Mouse (Mus musculus) A20 (cell line): ENCODE results near the gene Tmem63a.

Experiments
- DNase-seq: peaks from one replicate; pipeline ENCODE4 v3.0.0-alpha.2; 2011; ENCODE audit warnings: low read depth, low spot score

Tmem63a gene

DNA sequence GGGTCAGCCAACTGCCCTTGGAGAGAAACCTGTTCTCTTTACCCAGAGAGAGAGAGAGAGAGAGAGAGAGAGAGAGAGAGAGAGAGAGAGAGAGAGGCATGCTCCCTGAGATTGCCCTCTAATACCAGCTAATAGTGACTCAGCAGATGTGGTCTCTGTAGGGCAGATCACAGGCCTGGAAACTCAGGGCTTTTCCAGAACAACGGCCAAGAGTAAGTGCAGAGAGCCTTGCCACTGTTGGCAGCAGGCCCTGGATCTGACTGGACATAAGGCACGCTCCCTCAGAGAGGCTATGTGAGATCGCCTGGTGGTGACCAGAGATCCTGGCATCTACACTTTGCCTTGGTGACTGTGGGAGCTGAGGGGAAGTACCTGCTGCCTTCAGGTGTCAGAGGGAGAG, 67.6 kb downstream of the Tmem63a start:
- DNase-seq: no peak

DNA sequence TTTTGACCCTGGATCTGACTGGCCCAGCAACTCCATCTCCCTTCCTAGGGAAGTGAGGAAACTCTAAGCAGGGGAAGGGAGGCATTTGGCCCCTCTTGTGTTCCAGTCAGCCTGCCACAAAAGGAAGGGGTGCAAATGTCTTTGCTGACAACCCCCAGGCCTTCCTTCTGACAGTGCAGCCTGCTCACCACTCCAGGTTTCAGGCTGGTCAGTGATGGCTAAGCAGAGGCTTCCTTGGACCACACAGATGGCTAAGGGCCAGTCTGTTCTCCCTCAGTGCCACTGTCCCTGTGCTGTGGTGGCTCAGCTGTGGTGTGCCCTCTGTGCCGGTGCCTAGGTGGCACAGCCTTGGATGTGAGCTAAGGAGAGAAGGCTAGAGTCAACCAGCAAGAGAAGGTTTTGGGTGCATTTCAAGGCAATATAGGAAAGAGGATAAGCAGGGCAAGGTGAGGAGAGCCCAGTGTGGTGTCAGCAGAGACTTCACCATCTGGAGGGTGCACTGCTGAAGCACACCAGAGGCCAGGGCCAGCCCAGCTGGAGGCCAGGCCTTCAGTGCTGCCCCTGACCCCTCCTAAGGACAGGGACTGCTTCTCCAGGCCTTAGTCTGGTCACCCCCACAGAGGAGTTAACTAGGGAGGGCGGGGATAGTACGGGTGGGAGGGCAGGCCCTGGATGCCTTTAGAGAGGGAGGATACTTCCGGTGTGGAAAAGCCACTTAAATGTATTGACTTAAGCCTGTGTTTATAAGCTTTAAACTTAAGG, 68.2 kb downstream of the Tmem63a start:
- no peak for DNase-seq

DNA sequence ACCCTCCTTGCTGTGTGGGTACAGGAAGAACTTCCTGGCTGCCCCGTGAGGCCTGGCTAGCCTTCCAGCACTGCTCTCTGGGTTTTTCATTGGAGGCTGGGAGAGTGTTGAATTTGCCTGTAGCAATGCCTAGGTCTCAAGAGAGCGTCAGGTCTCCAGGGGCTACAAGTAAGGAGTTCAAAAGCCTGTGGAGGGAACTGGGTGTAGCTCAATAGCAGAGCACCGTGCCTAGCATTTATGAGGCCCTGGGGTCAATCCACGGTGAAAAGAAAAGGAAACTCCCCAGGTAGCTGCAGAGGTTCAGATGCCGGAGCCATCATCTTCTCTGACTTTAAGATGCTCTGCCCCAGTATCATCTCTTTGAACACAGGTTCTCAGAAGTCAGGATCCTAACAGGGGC, 69.5 kb downstream of the Tmem63a start:
- no peak for DNase-seq

DNA sequence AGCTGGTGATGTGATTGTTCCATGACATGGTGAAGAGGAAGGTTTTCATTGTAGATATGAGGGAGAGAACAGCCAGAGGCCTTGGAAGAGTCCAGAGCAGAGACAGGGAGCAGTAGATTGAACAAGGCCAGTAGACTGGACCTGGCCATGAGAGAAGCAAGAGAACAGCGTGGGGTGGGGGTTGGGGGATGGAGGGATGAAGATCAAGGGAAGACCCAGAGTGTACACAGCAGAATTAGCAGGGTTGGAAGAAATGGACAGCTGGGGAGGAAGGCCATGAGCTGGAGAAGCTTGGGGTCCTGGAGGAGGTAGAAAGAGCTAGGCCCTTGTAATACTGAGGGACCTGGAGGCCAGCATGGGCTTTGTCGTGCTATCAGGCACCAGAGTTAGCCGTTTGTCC, 70.3 kb downstream of the Tmem63a start:
- no peak for DNase-seq

DNA sequence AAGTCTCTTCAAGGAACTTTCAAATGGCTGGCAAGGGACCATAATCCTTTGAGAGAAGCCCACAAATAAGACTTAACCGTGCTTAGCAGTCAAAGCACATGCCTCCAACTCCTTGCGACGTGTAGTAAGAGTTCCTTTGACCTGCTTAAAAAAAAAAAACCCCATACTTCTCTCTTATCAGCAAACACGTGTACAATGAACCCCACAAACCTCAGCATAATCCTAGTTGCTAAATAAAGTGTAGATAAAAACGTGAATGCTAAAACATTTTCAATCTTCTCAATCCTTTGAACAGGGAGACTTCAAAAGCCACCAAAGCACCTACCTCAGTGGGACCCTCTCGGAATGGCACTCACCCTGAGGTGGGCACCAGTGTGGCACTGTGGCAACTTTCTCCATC, 71.3 kb downstream of the Tmem63a start:
- no peak for DNase-seq

DNA sequence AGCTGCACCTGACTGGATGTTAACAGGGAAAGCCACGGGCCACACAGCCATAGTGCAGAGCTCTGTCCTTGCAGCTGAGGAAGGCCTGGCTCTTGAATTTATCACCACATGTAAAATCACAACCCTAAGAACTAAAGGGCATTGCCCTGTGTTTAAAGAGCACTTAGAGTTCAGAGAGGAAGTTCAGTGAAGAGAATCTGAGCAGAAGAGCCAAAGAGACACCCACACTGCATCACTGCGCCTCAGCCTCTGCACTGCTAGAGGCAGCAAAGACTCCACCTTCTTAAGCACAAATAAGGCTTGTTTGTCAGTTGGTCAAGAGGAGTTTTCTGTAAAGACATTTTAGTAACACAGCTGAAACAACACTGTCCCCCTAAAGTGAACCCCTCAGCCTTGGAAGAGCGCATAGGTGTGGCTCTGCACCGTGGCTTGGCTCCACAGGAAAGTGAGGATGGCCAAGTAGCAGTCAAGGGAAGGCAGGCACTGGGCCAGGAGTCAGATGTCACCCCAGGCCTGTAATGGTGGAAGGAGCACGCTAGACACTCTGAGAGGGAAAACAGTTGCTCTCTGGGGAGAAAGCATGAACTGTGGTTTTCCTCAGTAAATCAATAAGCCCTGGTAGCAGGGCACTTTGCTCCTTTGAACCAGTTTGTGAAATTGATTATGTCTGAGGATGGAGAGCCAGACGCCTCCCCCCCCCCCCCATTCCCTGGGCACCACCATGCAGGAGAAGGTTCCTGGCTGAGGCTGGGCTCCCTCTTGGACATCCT, 72.8 kb downstream of the Tmem63a start:
- no peak for DNase-seq

DNA sequence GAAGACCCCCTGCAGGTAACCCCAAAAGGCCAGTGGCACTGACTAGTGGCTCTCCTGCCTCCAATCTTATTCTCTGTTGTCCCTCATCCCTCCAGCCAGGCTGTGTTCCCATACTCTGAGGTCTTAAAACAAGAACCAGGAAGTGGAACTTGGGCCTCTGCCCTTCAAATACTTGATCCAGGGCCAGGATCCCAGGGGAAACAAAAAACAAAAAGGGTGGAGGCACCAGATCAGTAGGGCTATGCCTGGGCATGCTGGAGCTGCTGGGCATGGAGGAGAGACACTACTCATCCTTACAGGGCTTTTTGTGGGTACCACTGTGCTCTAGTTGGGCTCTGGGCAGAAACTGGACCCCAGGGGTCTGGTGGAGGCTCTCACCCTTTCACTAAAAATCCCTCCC, 73.4 kb downstream of the Tmem63a start:
- DNase-seq: no peak

DNA sequence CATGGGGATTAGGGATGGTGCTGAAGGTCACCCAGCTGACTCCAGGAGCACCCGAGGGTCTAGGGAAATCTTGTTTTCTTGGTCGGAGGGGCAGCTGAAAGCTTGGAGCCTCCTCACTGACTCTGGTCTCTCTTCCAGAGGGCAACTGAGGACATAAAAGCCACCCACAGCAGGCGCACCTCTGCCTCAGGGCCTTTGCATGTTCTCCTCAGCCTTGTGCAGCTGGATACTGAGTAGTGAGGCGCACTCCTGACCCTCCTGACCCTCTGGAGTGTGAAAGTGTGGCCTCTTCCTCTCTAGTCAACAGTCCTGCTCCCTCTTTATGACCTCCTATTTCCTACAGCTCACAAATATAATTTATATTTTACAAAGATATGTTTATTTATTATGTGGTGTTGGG, 73.9 kb downstream of the Tmem63a start:
- DNase-seq: no peak

DNA sequence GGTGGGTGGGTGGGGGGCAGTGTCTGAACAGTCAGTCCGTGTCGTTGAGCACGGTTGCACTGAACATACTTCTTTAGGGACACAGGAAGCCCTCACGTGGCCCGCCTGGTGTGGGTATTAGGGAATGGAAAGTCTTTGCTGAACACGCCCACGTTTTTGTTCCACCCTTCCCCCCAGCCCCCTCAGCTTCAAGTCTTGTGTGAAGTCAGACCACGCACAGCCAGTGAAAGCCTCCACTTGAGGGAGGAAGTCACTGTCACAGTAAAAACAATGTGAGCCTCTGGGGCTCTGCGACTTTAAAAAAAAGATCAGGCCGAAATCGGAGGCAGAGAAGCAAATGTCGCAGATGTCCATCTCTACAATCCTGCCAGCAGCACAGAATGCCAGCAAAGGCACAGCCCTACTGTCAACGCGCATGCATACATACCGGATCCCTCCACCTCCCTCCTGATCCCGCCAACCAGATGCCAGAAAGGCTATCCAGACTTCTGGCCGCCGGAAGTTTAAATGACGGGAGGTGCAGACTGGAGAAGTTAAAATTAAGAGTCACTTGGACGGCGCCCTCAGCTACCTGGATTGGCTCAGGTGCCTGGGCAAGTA, 74.5 kb downstream of the Tmem63a start:
- DNase-seq: peak; percentile 37

DNA sequence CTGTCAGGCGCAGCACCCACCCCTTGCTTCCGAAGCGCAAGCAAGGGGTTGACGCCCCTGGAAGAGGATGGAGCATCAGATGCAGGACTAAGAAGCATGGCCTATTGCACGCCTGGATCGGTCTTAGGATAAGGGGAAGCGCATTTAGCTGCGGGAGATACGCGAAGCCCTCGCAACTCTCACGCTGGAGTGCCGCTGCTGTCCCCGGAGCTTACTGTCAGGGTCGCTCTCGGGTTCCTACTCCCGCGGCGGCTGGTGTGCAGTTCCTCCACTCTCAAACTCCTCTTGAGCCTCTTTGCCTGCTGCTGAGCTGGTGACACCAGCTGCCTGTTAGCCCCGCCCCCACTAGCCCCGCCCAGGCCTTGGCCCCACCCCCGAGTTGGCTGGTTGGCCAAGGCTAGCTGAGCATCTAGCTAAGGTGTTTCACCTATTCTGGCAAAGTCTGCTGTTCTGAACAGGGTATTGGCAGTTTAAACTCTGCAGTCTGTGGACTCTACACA, 75.1 kb downstream of the Tmem63a start:
- peak; percentile 90 for DNase-seq

DNA sequence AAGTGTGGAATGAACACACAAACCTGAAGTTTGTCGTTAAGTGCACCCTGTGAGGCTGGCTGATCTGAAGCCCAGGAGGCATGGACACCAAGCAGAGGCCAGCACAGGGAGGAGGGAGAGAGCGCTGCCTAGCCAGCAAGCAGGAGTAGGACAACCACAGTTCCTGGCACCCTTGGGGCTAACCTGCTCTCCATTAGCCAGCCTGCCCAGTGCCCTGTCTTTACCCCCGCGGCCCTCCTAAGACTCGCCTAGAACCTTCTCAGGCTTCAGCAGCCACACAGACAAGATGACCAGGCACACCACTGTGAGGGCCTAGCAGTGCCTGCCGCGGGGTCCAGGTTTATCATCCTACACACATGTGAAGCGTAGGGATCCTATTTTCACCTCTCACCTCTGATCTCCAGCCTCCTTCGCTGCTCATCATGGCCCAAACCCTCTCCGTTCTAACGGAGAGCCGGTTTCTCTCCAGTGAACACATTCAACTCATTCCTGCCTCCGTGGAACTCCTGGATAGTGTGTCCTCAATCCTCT, 75.8 kb downstream of the Tmem63a start:
- no peak for DNase-seq

DNA sequence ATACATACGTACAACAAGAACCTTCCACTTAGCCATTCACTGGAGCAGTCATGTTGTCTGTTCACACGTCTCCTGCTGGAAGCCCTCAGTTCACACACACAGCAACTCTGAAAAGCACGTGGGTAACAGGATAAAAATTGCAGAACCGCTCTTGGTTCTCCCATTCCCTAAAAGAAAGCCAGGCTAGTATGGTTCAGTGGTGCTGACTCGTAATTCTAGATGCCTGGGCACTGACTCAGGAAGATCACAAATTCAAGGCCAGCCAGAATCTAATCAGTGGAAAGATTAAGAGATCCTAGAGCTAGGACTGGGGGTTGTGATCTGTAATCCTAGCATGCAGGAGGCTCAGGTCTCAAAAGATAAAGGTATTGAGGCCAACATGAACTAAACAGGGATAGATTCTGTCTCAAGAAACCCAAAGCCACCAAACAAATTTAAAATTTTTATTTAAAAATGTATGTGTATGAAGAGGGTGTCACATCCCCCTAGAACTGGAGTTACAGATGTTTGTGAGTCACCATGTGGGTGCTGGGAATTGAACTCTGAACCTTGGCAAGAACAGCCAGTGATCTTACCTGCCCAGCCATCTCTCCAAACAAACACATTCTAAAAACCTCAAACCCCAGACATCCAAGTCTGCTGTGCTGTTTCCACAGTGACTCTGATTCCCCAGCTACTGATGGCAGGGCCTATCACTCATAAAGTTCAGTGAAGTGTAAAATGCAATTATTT, 78.8 kb downstream of the Tmem63a start, which contains the start of gene Ephx1:
Gene Ephx1 (minus strand): TSS at position 149 of the 732 bp plus-strand sequence.
- no peak for DNase-seq

DNA sequence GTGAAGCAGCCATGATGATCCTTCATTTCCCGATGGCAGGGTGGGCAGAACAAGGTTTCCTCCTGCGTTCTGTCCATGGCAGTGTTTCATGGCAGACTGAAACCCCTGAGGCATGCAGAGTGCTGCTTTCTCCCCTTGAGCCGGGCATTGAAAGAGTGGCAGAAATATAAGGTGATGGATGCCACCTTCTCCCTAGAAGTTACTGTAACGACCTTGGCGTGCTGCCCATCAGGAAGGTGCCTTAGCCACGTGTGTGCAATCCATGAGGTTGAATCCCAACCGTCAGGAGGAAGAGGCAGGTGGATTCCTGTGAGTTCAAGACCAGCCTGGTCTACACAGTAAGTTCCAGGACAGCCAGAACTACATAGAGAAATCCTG, 79.3 kb downstream of the Tmem63a start:
- no peak for DNase-seq

DNA sequence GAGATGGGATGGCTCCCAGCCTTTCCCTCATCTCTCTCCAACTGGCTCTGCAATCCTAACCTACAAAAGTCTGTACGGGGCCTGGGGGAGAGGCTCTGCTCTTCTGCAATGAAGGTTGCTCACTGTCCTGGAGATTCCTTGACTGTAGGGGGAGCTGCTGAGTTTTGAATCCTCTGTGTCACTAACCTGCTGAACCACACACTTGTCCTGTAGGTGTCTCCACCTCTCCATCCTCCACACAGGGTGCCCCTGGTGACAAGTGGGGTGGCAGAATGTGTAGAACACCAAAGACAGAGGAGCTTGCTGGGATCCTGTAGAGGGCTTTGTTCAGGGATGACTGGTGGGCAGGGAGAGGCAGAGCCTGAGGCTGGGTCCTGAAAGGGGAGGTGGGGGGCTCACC, 80.1 kb downstream of the Tmem63a start:
- DNase-seq: peak; percentile 86
